Mouse (Mus musculus) bone marrow macrophage, adult 2 months (primary cell): ENCODE results near the gene 4930579F01Rik.

Experiments
- CTCF ChIP-seq: IDR thresholded peaks from 2 replicates; pipeline ENCODE4 v1.5.1; 2012; ENCODE audit warnings: low read depth, mild to moderate bottlenecking, low read length, moderate library complexity
- POLR2A ChIP-seq: IDR thresholded peaks from 2 replicates; pipeline ENCODE4 v1.6.1; 2012; ENCODE audit warnings: mild to moderate bottlenecking, low read depth, low read length, borderline replicate concordance

DNA sequence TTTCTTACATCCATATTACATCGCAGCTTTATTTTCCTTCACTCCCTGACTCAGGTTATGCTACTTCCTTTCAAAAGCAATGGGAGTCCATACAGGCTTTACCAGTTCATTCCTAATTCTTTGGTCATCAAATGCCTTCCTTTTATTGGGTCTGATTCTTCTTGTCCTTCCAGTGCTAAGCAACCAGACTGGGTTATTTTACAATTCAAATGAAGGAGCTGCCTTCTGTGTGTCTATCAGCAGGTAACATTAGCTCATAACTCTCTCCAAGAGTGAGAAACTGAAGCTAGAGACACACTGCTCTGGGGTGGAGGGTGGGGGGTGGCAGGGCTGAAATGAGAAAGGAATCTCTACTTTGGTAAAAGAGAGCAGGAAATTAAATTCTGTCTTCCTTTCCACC is 62.9 kb downstream of the 4930579F01Rik start:
- no peak for TF ChIP-seq POLR2A
- no peak for TF ChIP-seq CTCF
